In the genomic region with DNA sequence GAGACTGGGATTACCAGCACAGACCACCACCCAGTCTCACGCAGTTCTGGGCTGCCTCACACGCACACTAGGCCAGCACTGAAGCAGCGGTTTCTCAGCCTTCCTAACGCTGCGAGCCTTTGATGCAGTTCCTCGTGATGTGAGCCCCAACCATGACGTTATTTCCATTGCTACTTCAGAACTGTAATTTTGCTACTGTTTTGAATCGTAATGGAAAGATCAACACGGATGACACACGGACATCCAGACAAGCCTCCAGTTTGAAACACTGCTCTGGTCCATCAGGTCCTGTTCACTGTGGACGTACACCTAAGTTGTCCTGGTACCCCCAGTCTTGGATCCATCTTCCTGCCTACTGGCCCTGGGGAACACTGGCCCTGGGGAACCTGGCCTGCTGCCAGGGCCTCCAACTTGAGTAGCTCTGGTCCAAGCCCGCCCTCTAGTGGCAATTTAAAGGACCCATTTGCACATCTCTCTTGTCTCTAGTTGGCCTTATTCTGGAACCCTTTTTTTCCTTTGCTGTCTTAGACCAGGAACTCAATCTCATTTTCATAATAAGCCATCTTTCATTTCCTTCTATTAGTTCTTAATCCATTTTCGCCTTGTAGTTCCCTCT, we compare ENCODE assay signal across 8 mouse cellular contexts. TPM values are rescaled to one million over a fixed set of nuclear protein-coding genes. Genes with fewer than 3 reads are reported as not detected.
DNase-seq lines count a peak whose midpoint lies in the region; ATAC-seq and TF ChIP-seq lines count a peak whose summit lies in the region.

No protein-coding gene starts in this region.

- peaks cover 24% of the 10 kb centered on the region for H3K36me3 ChIP-seq in hindbrain, embryonic 10.5 days
- H3K36me3 ChIP-seq in hindbrain, embryonic 13.5 days, result peaks cover 11% of the 10 kb centered on the region
- no peaks in the 10 kb centered on the region for H3K36me3 ChIP-seq in forebrain, embryonic 16.5 days (ENCODE audit: control insufficient read depth, insufficient read depth)
- peaks cover 11% of the 10 kb centered on the region for H3K36me3 ChIP-seq in midbrain, embryonic 13.5 days

- TF ChIP-seq CTCF in left cerebral cortex, adult 2 months (IDR thresholded peaks at IDR 0.05), result peak; percentile 83

- no peak overlapping the region for H3K4me2 ChIP-seq in hindbrain, embryonic 13.5 days
- no peak overlapping the region for H3K4me2 ChIP-seq in forebrain, embryonic 16.5 days (ENCODE audit: low read length)
- no peak overlapping the region for H3K4me2 ChIP-seq in midbrain, embryonic 13.5 days (replicated peaks)

- intact Hi-C loops in left cerebral cortex, adult 2 months (cut with DNase I), result loop anchor here (2.0 to 10.0 kb wide), 3 partner anchors 91 to 533 kb away; no protein-coding TSS in a partner anchor

- no peaks in the 10 kb centered on the region for H3K4me1 ChIP-seq in hindbrain, embryonic 10.5 days (replicated peaks)
- no peaks in the 10 kb centered on the region for H3K4me1 ChIP-seq in hindbrain, embryonic 13.5 days (replicated peaks)
- no peaks in the 10 kb centered on the region for H3K4me1 ChIP-seq in forebrain, embryonic 16.5 days (replicated peaks; ENCODE audit: control insufficient read depth, insufficient read depth, low read length)
- no peaks in the 10 kb centered on the region for H3K4me1 ChIP-seq in midbrain, embryonic 13.5 days (replicated peaks)

- ATAC-seq in hindbrain, embryonic 13.5 days (ENCODE audit: low FRiP score), result no peak
- peak; percentile 47; the same call in 1 of the 2 replicates for ATAC-seq in forebrain, embryonic 16.5 days
- peak; percentile 56; the same call in 1 of the 2 replicates for ATAC-seq in midbrain, embryonic 13.5 days

- no peaks in the 10 kb centered on the region for H3K27me3 ChIP-seq in hindbrain, embryonic 10.5 days (ENCODE audit: insufficient read depth, poor library complexity, severe bottlenecking)
- H3K27me3 ChIP-seq in hindbrain, embryonic 13.5 days, result no peaks in the 10 kb centered on the region
- no peaks in the 10 kb centered on the region for H3K27me3 ChIP-seq in forebrain, embryonic 16.5 days (replicated peaks; ENCODE audit: control insufficient read depth, insufficient read depth, low read length)
- no peaks in the 10 kb centered on the region for H3K27me3 ChIP-seq in midbrain, embryonic 13.5 days

- H3K27ac ChIP-seq in hindbrain, embryonic 10.5 days, result no peak overlapping the region
- no peak overlapping the region for H3K27ac ChIP-seq in hindbrain, embryonic 13.5 days
- no peak overlapping the region for H3K27ac ChIP-seq in forebrain, embryonic 16.5 days (ENCODE audit: low read length)
- H3K27ac ChIP-seq in left cerebral cortex, adult 2 months, result no peak overlapping the region
- H3K27ac ChIP-seq in midbrain, embryonic 13.5 days, result no peak overlapping the region

- H3K4me3 ChIP-seq in hindbrain, embryonic 10.5 days, result no peak overlapping the region
- no peak overlapping the region for H3K4me3 ChIP-seq in hindbrain, embryonic 13.5 days
- no peak overlapping the region for H3K4me3 ChIP-seq in forebrain, embryonic 16.5 days (replicated peaks; ENCODE audit: low read length)
- no peak overlapping the region for H3K4me3 ChIP-seq in left cerebral cortex, adult 2 months
- no peak overlapping the region for H3K4me3 ChIP-seq in midbrain, embryonic 13.5 days (replicated peaks)

- DNase-seq in hindbrain, embryonic 10.5 days (ENCODE audit: low spot score), result peak; percentile 66
- DNase-seq in cerebellum, adult 11 months, result peak; percentile 57
- DNase-seq in hindlimb bud, embryonic 11.5 days (ENCODE audit: extremely low spot score, low read depth, low spot score), result peak; percentile 37
- peak; percentile 76 for DNase-seq in left cerebral cortex, adult 2 months (ENCODE audit: extremely low spot score in 1 of 2, low spot score in 2 of 2)
- peak; percentile 20 to 60 for DNase-seq in spleen, postnatal 14 days (ENCODE audit: low spot score in 2 of 2)

- H3K9me3 ChIP-seq in hindbrain, embryonic 10.5 days, result no peaks in the 10 kb centered on the region
- H3K9me3 ChIP-seq in hindbrain, embryonic 13.5 days, result no peaks in the 10 kb centered on the region
- H3K9me3 ChIP-seq in forebrain, embryonic 16.5 days (ENCODE audit: control insufficient read depth, low read length), result no peaks in the 10 kb centered on the region
- no peaks in the 10 kb centered on the region for H3K9me3 ChIP-seq in midbrain, embryonic 13.5 days

- no peak overlapping the region for H3K9ac ChIP-seq in hindbrain, embryonic 13.5 days
- H3K9ac ChIP-seq in forebrain, embryonic 16.5 days (replicated peaks; ENCODE audit: low read depth, low read length), result no peak overlapping the region
- H3K9ac ChIP-seq in midbrain, embryonic 13.5 days (replicated peaks), result no peak overlapping the region

- WGBS in hindbrain, embryonic 10.5 days, result 69% methylated on average over 13 of the region's 13 CpGs
- 69% methylated on average over 13 of the region's 13 CpGs for WGBS in hindbrain, embryonic 13.5 days
- WGBS in forebrain, embryonic 16.5 days, result 68% methylated on average over 13 of the region's 13 CpGs
- WGBS in midbrain, embryonic 13.5 days, result 65% methylated on average over 13 of the region's 13 CpGs

RNA-seq across cellular contexts. Expression of a gene that starts 12.1 kb away (rescaled TPM):
- polyA plus RNA-seq in hindbrain, embryonic 10.5 days (2016; fragmentation: Nextera tagmentation; extraction: Ambion mirVana), result 163 and 183 TPM in 2 replicates
- polyA plus RNA-seq in hindbrain, embryonic 13.5 days (2015; fragmentation: Nextera tagmentation; extraction: Ambion mirVana), result 80.6 and 84.7 TPM in 2 replicates
- 75.7 and 77.8 TPM in 2 replicates for polyA plus RNA-seq in forebrain, embryonic 16.5 days (2015; fragmentation: Nextera tagmentation; extraction: Ambion mirVana)
- 10 to 100 TPM; 10.7 to 12.9 TPM for total RNA-seq in left cerebral cortex, adult 2 months (2021)
- 95.8 and 101 TPM in 2 replicates for polyA plus RNA-seq in midbrain, embryonic 13.5 days (2015; fragmentation: Nextera tagmentation; extraction: Ambion mirVana)

RNA-seq across cellular contexts. Expression of a gene that starts 36.9 kb away (rescaled TPM):
- 0.35 TPM in 2 replicates for polyA plus RNA-seq in hindbrain, embryonic 10.5 days (2016; fragmentation: Nextera tagmentation; extraction: Ambion mirVana)
- 0.27 TPM in 2 replicates for polyA plus RNA-seq in hindbrain, embryonic 13.5 days (2015; fragmentation: Nextera tagmentation; extraction: Ambion mirVana)
- 0.43 and 0.44 TPM in 2 replicates for polyA plus RNA-seq in forebrain, embryonic 16.5 days (2015; fragmentation: Nextera tagmentation; extraction: Ambion mirVana)
- total RNA-seq in left cerebral cortex, adult 2 months (2021), result not detected
- polyA plus RNA-seq in midbrain, embryonic 13.5 days (2015; fragmentation: Nextera tagmentation; extraction: Ambion mirVana), result 0.46 and 0.57 TPM in 2 replicates

RNA-seq across cellular contexts. Expression of a gene that starts 37.5 kb away (rescaled TPM):
- 0.19 and 0.24 TPM in 2 replicates for polyA plus RNA-seq in hindbrain, embryonic 10.5 days (2016; fragmentation: Nextera tagmentation; extraction: Ambion mirVana)
- polyA plus RNA-seq in hindbrain, embryonic 13.5 days (2015; fragmentation: Nextera tagmentation; extraction: Ambion mirVana), result 0.08 and 0.09 TPM in 2 replicates
- 0.10 and 0.16 TPM in 2 replicates for polyA plus RNA-seq in forebrain, embryonic 16.5 days (2015; fragmentation: Nextera tagmentation; extraction: Ambion mirVana)
- under 1 TPM; 0.54 to 0.61 TPM for total RNA-seq in left cerebral cortex, adult 2 months (2021)
- 0.15 TPM in 2 replicates for polyA plus RNA-seq in midbrain, embryonic 13.5 days (2015; fragmentation: Nextera tagmentation; extraction: Ambion mirVana)
